Mouse (Mus musculus): ENCODE data around the gene 1700003F12Rik. TPM values are rescaled to one million over a fixed set of nuclear protein-coding genes. Genes with fewer than 3 reads are reported as not detected.

1700003F12Rik gene
- polyA plus RNA-seq (2015; fragmentation: Nextera tagmentation; extraction: Ambion mirVana), result 1.9 and 2.9 TPM in 2 replicates

DNA sequence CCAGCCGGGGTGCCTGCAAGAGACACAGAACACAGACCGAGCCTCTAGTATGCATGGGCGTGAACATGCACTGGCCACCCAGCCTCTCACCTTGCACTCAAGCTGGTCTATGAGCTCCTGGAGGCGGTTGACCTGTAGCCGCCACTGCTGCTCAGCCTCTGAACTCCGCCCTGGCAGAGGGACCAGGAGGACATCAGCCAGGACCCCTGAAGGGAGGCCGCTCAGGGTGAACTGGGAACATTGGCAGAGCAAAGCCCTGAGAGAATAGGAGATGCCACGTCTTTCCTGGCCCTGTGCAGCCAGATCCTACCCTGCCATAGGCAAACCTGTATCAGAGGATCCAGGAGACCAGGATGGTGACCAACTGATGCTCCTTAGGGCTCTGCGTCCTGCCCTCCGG is at the start of gene 1700003F12Rik:
Gene 1700003F12Rik (plus strand): TSS at position 375 of the 400 bp plus-strand sequence.
- H3K36me3 ChIP-seq (ENCODE audit: control insufficient read depth, insufficient read depth), result no peaks in the 10 kb centered on the region
- H3K27me3 ChIP-seq (replicated peaks; ENCODE audit: control insufficient read depth, insufficient read depth, low read length), result no peaks in the 10 kb centered on the region; the same call in 1 of the 2 replicates
- no peak within 1 kb of the TSS for H3K9ac ChIP-seq (replicated peaks; ENCODE audit: low read depth, low read length)
- no peak within 1 kb of the TSS for H3K4me2 ChIP-seq (ENCODE audit: low read length)
- H3K27ac ChIP-seq (ENCODE audit: low read length), result no peak within 1 kb of the TSS
- no peaks in the 10 kb centered on the region for H3K9me3 ChIP-seq (ENCODE audit: control insufficient read depth, low read length)
- H3K4me3 ChIP-seq (replicated peaks; ENCODE audit: low read length), result no peak within 1 kb of the TSS
- 93% methylated on average over 10 of the region's 10 CpGs for WGBS
- peaks cover 28% of the 10 kb centered on the region for H3K4me1 ChIP-seq (replicated peaks; ENCODE audit: control insufficient read depth, insufficient read depth, low read length)
- no peak for ATAC-seq

DNA sequence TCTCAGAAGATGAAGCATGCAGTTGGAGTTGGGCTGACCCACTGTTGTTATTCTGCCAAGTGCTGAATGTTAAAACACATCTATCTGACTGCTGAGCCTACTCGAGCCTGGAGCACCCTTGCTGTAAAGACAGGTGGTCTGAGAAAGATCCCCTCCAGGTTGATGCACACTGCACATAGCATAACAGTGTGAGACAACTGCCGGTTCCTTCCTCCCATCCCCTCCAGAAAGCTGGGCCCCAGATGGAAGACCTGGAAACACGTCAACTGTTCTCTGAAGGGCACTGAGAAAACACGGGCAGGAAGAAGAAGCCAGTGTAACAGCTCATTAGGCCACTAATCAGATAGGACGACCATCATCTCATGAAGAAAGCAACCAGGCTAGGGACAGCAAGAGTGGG is 48.3 kb upstream of the 1700003F12Rik start:
- ATAC-seq, result no peak
- no peaks in the 10 kb centered on the region for H3K9me3 ChIP-seq (ENCODE audit: control insufficient read depth, low read length)
- H3K36me3 ChIP-seq (ENCODE audit: control insufficient read depth, insufficient read depth), result no peaks in the 10 kb centered on the region
- H3K4me3 ChIP-seq (replicated peaks; ENCODE audit: low read length), result no peak overlapping the region
- H3K9ac ChIP-seq (replicated peaks; ENCODE audit: low read depth, low read length), result no peak overlapping the region
- no peaks in the 10 kb centered on the region for H3K27me3 ChIP-seq (replicated peaks; ENCODE audit: control insufficient read depth, insufficient read depth, low read length)
- no peak overlapping the region for H3K4me2 ChIP-seq (ENCODE audit: low read length)
- no peak overlapping the region for H3K27ac ChIP-seq (ENCODE audit: low read length)
- 46% methylated on average over 5 of the region's 5 CpGs for WGBS
- H3K4me1 ChIP-seq (replicated peaks; ENCODE audit: control insufficient read depth, insufficient read depth, low read length), result peaks cover 4% of the 10 kb centered on the region; the same call in 1 of the 2 replicates

DNA sequence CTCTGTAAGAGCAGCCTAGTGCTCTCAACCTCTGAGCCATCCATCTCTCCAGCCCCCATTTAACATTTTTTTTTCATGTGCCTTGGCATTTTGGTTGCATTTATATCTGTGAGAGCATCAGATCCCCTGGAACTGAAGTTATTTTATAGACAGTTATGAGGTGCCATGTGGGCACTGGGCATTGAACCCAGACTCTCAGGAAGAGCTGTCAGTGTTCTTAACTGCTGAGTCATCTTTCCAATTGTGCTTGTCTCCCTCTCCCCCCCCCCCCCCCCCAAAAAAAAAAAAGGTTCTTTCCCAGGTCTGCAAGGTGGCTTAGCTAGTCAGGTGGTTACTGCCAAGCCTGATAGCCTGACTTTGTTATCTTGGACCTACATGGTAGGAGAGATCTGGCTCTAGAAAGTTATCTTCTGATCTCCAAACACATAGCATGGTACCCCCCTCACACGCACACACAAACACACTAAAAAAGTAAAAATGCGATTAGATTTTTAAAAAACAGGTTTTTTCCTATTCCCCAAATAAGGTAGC is 47.1 kb upstream of the 1700003F12Rik start:
- no peak overlapping the region for H3K9ac ChIP-seq (replicated peaks; ENCODE audit: low read depth, low read length)
- H3K27me3 ChIP-seq (replicated peaks; ENCODE audit: control insufficient read depth, insufficient read depth, low read length), result no peaks in the 10 kb centered on the region
- H3K36me3 ChIP-seq (ENCODE audit: control insufficient read depth, insufficient read depth), result no peaks in the 10 kb centered on the region
- H3K4me3 ChIP-seq (replicated peaks; ENCODE audit: low read length), result no peak overlapping the region
- no peaks in the 10 kb centered on the region for H3K9me3 ChIP-seq (ENCODE audit: control insufficient read depth, low read length)
- WGBS, result 99% methylated on average over 2 of the region's 2 CpGs
- H3K27ac ChIP-seq (ENCODE audit: low read length), result no peak overlapping the region
- H3K4me2 ChIP-seq (ENCODE audit: low read length), result no peak overlapping the region
- no peak for ATAC-seq
- peaks cover 4% of the 10 kb centered on the region; the same call in 1 of the 2 replicates for H3K4me1 ChIP-seq (replicated peaks; ENCODE audit: control insufficient read depth, insufficient read depth, low read length)

DNA sequence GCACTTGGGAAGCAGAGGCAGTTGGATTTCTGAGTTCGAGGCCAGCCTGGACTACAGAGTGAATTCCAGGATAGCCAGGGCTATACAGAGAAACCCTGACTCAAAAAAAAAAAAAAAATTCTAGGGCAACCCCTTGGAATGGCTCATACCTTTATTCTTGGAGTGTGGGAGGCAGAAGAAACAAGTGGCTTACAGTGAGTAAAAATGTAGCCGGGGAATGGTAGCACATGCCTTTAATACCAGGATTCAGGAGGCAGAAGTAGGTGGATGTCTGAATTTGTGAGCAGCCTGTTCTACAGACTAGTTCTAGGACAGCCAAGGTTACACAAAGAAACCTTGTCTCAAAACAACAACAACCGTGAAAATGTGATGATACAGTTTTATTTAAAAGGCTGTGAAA is 46.1 kb upstream of the 1700003F12Rik start:
- no peak overlapping the region for H3K4me3 ChIP-seq (replicated peaks; ENCODE audit: low read length)
- H3K4me2 ChIP-seq (ENCODE audit: low read length), result no peak overlapping the region
- no peaks in the 10 kb centered on the region for H3K36me3 ChIP-seq (ENCODE audit: control insufficient read depth, insufficient read depth)
- no peaks in the 10 kb centered on the region for H3K9me3 ChIP-seq (ENCODE audit: control insufficient read depth, low read length)
- no peak for ATAC-seq
- no peak overlapping the region for H3K9ac ChIP-seq (replicated peaks; ENCODE audit: low read depth, low read length)
- H3K27me3 ChIP-seq (replicated peaks; ENCODE audit: control insufficient read depth, insufficient read depth, low read length), result no peaks in the 10 kb centered on the region
- WGBS, result 92% methylated on average over 3 of the region's 3 CpGs
- H3K4me1 ChIP-seq (replicated peaks; ENCODE audit: control insufficient read depth, insufficient read depth, low read length), result peaks cover 4% of the 10 kb centered on the region; the same call in 1 of the 2 replicates
- no peak overlapping the region for H3K27ac ChIP-seq (ENCODE audit: low read length)

DNA sequence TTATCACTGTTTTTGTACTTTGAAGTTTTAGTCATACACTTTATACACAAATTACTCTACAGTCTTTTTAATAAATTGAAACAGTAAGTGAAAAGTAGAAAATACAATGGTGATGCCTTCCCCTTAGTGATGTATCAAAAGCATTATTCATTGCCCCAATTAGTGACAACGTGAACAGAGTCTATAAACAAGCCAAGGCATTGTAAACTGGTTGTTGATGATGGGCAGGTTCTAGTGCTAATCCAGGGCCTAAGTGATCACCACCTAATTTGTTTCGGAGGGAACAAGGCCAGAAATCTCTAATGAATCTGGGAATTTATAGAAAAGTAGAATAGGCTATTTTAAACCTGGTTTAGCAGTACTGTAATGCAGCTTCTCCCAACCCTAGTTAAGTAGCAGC is 39.8 kb upstream of the 1700003F12Rik start:
- 20% methylated on average over 2 of the region's 2 CpGs for WGBS
- peaks cover 12% of the 10 kb centered on the region for H3K36me3 ChIP-seq (ENCODE audit: control insufficient read depth, insufficient read depth)

DNA sequence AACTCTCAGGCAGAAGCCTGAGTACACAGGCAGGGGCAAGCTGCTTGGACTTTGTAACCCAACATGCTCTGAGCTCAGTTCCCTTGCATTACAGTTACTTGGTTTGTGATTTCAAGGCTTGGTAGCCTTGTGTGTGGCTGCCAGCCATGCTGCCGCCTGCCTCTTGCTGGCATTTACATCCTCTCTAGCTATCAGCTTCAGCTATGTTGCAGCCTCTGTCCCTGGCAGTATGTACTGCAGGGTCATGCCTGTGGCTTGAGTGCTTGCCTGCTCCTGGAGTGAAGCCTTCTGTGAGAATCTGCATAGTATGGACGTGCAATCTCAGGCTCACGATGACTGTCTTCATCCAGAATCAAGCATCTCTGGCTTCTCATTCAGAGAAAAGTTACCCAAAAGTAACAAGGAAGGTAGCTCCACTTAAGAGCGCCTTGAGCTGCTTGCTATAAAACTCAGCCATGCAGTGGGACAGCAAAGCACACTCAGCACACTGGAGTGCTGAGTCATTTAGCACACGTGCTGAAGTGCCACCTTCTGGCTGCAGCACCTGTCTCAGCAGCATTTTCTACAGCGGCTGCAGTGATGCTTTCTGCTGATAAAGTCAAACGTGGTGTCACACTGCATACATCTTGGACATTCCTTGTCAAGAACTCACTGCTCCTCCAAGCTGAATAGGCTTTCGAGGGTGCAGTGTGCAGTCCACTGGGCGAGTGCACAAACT is 39.2 kb upstream of the 1700003F12Rik start:
- Histone ChIP-seq H3K4me3 (replicated peaks; ENCODE audit: low read length) (no peak overlapping the region), H3K4me2 (ENCODE audit: low read length) (no peak overlapping the region), H3K27me3 (replicated peaks; ENCODE audit: control insufficient read depth, insufficient read depth, low read length) (no peaks in the 10 kb centered on the region), H3K27ac (ENCODE audit: low read length) (peak overlapping the region; percentile 47), H3K4me1 (replicated peaks; ENCODE audit: control insufficient read depth, insufficient read depth, low read length) (peaks cover 16% of the 10 kb centered on the region), H3K9me3 (ENCODE audit: control insufficient read depth, low read length) (no peaks in the 10 kb centered on the region), H3K36me3 (ENCODE audit: control insufficient read depth, insufficient read depth) (peaks cover 15% of the 10 kb centered on the region), H3K9ac (replicated peaks; ENCODE audit: low read depth, low read length) (no peak overlapping the region)
- WGBS, result 52% methylated on average over 9 of the region's 9 CpGs
- no peak for ATAC-seq

More for the DNA sequence above, 39.8 kb upstream of the 1700003F12Rik start:
- Histone ChIP-seq H3K4me3 (replicated peaks; ENCODE audit: low read length) (no peak overlapping the region), H3K4me1 (replicated peaks; ENCODE audit: control insufficient read depth, insufficient read depth, low read length) (peaks cover 16% of the 10 kb centered on the region), H3K9me3 (ENCODE audit: control insufficient read depth, low read length) (no peaks in the 10 kb centered on the region), H3K27me3 (replicated peaks; ENCODE audit: control insufficient read depth, insufficient read depth, low read length) (no peaks in the 10 kb centered on the region), H3K9ac (replicated peaks; ENCODE audit: low read depth, low read length) (no peak overlapping the region), H3K27ac (ENCODE audit: low read length) (peak overlapping the region; percentile 47), H3K4me2 (ENCODE audit: low read length) (no peak overlapping the region)
- no peak for ATAC-seq

DNA sequence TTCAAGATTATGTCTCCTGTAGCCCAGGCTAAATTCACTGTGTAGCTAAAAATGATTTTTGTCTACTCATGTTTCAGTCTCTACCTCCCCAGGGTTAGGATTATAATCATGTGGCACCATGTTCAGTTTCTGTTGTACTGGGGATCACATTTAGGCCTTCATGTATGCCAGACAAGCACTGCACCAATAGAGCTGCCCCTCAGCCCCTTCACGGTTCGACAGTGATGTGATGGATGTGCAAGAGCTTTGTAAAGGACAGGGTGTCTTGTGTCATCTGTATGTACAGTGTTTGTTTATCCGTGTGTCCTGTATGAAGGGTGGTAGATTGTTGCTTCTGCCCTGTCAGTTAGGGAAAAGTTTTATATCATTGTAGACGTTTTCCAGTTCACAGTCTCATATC is 38.4 kb upstream of the 1700003F12Rik start:
- H3K4me2 ChIP-seq (ENCODE audit: low read length), result no peak overlapping the region
- WGBS, result 80% methylated on average over 4 of the region's 4 CpGs
- no peaks in the 10 kb centered on the region for H3K9me3 ChIP-seq (ENCODE audit: control insufficient read depth, low read length)
- H3K4me1 ChIP-seq (replicated peaks; ENCODE audit: control insufficient read depth, insufficient read depth, low read length), result peaks cover 16% of the 10 kb centered on the region
- no peak overlapping the region for H3K4me3 ChIP-seq (replicated peaks; ENCODE audit: low read length)
- H3K36me3 ChIP-seq (ENCODE audit: control insufficient read depth, insufficient read depth), result peaks cover 15% of the 10 kb centered on the region
- no peak overlapping the region; the same call in 1 of the 2 replicates for H3K27ac ChIP-seq (ENCODE audit: low read length)
- H3K9ac ChIP-seq (replicated peaks; ENCODE audit: low read depth, low read length), result no peak overlapping the region
- no peaks in the 10 kb centered on the region for H3K27me3 ChIP-seq (replicated peaks; ENCODE audit: control insufficient read depth, insufficient read depth, low read length)
- ATAC-seq, result no peak

DNA sequence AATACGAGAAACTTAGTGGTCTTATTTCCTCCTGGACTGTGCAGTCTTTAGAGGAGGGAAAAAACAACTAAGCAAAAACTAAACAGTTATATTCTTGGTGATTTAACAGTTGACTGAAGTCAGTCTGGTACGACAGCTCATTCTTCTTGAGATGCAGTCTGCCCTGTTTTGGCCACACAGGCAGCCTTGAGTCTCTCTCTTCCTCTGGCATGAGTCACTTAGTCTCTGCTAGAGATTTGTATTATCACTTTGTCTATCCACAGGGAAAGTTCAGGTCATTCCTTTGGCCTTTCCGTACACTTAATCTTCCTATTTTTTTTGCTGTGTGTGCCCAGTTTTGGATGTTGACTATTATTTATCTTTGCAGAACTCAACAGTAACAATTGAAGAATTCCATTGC is 36.7 kb upstream of the 1700003F12Rik start:
- WGBS, result 92% methylated on average over 3 of the region's 3 CpGs
- Histone ChIP-seq H3K9ac (replicated peaks; ENCODE audit: low read depth, low read length) (no peak overlapping the region), H3K27ac (ENCODE audit: low read length) (no peak overlapping the region), H3K9me3 (ENCODE audit: control insufficient read depth, low read length) (no peaks in the 10 kb centered on the region), H3K4me3 (replicated peaks; ENCODE audit: low read length) (no peak overlapping the region), H3K36me3 (ENCODE audit: control insufficient read depth, insufficient read depth) (peaks cover 15% of the 10 kb centered on the region), H3K4me1 (replicated peaks; ENCODE audit: control insufficient read depth, insufficient read depth, low read length) (peaks cover 16% of the 10 kb centered on the region), H3K27me3 (replicated peaks; ENCODE audit: control insufficient read depth, insufficient read depth, low read length) (no peaks in the 10 kb centered on the region), H3K4me2 (ENCODE audit: low read length) (no peak overlapping the region)
- ATAC-seq, result no peak

DNA sequence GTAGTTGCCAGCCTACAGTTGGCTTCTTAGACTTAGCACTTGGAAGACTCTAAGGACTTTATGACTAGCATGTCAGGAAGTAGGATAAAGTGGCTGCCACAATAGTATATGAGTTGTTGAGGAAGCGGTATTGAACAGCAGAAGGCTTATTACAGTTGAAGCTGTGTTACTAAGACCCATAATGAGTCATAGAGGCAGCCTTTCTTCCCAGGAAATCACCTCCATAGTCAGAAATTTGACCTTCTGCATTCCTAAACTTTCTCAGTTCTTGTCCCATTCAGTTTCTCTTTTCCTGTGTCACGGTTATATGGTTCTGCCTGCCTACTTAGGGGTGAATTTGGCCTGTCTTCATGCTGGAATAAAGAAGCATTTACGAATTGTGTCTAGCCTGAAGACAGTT is 29.9 kb upstream of the 1700003F12Rik start:
- Histone ChIP-seq H3K27ac (ENCODE audit: low read length) (no peak overlapping the region), H3K9me3 (ENCODE audit: control insufficient read depth, low read length) (no peaks in the 10 kb centered on the region), H3K9ac (replicated peaks; ENCODE audit: low read depth, low read length) (no peak overlapping the region), H3K4me3 (replicated peaks; ENCODE audit: low read length) (no peak overlapping the region), H3K4me2 (ENCODE audit: low read length) (no peak overlapping the region), H3K36me3 (ENCODE audit: control insufficient read depth, insufficient read depth) (peaks cover 6% of the 10 kb centered on the region), H3K27me3 (replicated peaks; ENCODE audit: control insufficient read depth, insufficient read depth, low read length) (no peaks in the 10 kb centered on the region), H3K4me1 (replicated peaks; ENCODE audit: control insufficient read depth, insufficient read depth, low read length) (no peaks in the 10 kb centered on the region)
- no peak for ATAC-seq
- 94% methylated on average over 3 of the region's 3 CpGs for WGBS
